Mouse (Mus musculus): ENCODE data around the gene Adam15.

GRCm38 (mm10) chr3:89322514-89323165 lies 27.2 kb downstream of the Adam15 start, which contains the start of gene Efna3:
- no peak for TF ChIP-seq CTCF (IDR thresholded peaks at IDR 0.05; ENCODE audit: low read depth)
- no peak for TF ChIP-seq EP300 (IDR thresholded peaks at IDR 0.05; ENCODE audit: low read depth)

Data from liver, postnatal 0 days (tissue).